Mouse (Mus musculus) embryonic fibroblast, embryonic 13.5 days (primary cell): ENCODE data around the gene 0610040J01Rik.

ENCODE experiments used
- CTCF ChIP-seq: IDR thresholded peaks from 2 replicates; pipeline ENCODE4 v1.5.1; 2011; ENCODE audit warnings: mild to moderate bottlenecking, control low read depth, low read length, moderate library complexity, borderline replicate concordance; ENCODE audit not compliant: insufficient read depth
- POLR2A ChIP-seq: IDR thresholded peaks from 2 replicates; pipeline ENCODE4 v1.6.1; 2011; ENCODE audit warnings: low read depth, mild to moderate bottlenecking, control low read depth, low read length, moderate library complexity

GRCm38 (mm10) chr5:63831054-63831453, 18.9 kb downstream of the 0610040J01Rik start:
- TF ChIP-seq CTCF (no peak), POLR2A (no peak)
